Comparison of ENCODE assay signal across 9 mouse cellular contexts in genomic region chr4:141406516-141407299, GRCm38 (mm10). TPM values are rescaled to one million over a fixed set of nuclear protein-coding genes. Genes with fewer than 3 reads are reported as not detected.
DNase-seq lines count a peak whose midpoint lies in the region; ATAC-seq and TF ChIP-seq lines count a peak whose summit lies in the region.
"Had no signal": no experiment of that assay in that cellular context is flagged by ENCODE, and none has a peak within 500 bp of the region (broad histone marks: within the 10 kb centered on the region; RNA-seq: fewer than 3 reads in every experiment).

No protein-coding gene starts in this region.

- H3K9me3 ChIP-seq in limb, embryonic 11.5 days (ENCODE audit: control insufficient read depth, low read length): no peaks in the 10 kb centered on the region
- H3K9me3 ChIP-seq in limb, embryonic 10.5 days (replicated peaks): no peaks in the 10 kb centered on the region
- H3K9me3 ChIP-seq in MEL (replicated peaks; ENCODE audit: insufficient read depth, low read length): no peaks in the 10 kb centered on the region

- ATAC-seq in limb, embryonic 11.5 days (ENCODE audit: insufficient number of reproducible peaks, low FRiP score, low TSS enrichment, low read depth): no peak
- ATAC-seq in megakaryocyte, adult 5-6 weeks (ENCODE audit: poor library complexity, severe bottlenecking): peak; percentile 55; the same call in 1 of the 2 replicates
- ATAC-seq in activated CD4-positive, CD25-positive, alpha-beta regulatory T cell, adult 4 months: no peak

- no peaks in the 10 kb centered on the region for H3K36me3 ChIP-seq in limb, embryonic 11.5 days (ENCODE audit: control insufficient read depth, insufficient read depth, low read length)
- no peaks in the 10 kb centered on the region for H3K36me3 ChIP-seq in limb, embryonic 10.5 days
- H3K36me3 ChIP-seq in MEL (ENCODE audit: control insufficient read depth in 1 of 2, insufficient read depth in 2 of 2, low read length in 2 of 2): no peaks in the 10 kb centered on the region

- H3K27ac ChIP-seq in limb, embryonic 11.5 days (replicated peaks; ENCODE audit: low read depth, low read length): no peak overlapping the region
- H3K27ac ChIP-seq in limb, embryonic 10.5 days: no peak overlapping the region
- no peak overlapping the region for H3K27ac ChIP-seq in MEL (ENCODE audit: control insufficient read depth, low read depth, low read length)

- intact Hi-C loops in heart, postnatal 36 days (cut with DNase I): no loop called here

- TF ChIP-seq CTCF in MEL (IDR thresholded peaks at IDR 0.05 in 2 of 3, conservative IDR thresholded peaks at IDR 0.05 in 1 of 3; ENCODE audit: control insufficient read depth in 1 of 3, insufficient read depth in 1 of 3, low read depth in 2 of 3, low read length in 3 of 3, poor library complexity in 1 of 3, severe bottlenecking in 1 of 3): peak; percentile 44 to 68 (median 47); a peak in 5 of 6 replicates

- H3K9ac ChIP-seq in limb, embryonic 11.5 days (ENCODE audit: low read length): no peak overlapping the region
- H3K9ac ChIP-seq in MEL (ENCODE audit: control insufficient read depth, low read depth, low read length, poor library complexity, severe bottlenecking): no peak overlapping the region

- TF ChIP-seq EP300 in MEL (IDR thresholded peaks at IDR 0.05; ENCODE audit: low read depth in 1 of 2, low read length in 2 of 2): no peak

- TF ChIP-seq RAD21 in MEL (IDR thresholded peaks at IDR 0.05; ENCODE audit: low read depth, low read length): peak; percentile 44

- no peaks in the 10 kb centered on the region for H3K4me1 ChIP-seq in limb, embryonic 11.5 days (ENCODE audit: control insufficient read depth, insufficient read depth, low read length)
- peaks cover 8% of the 10 kb centered on the region for H3K4me1 ChIP-seq in limb, embryonic 10.5 days
- no peaks in the 10 kb centered on the region for H3K4me1 ChIP-seq in MEL (ENCODE audit: control insufficient read depth in 1 of 2, insufficient read depth in 2 of 2, low read length in 2 of 2)

- WGBS in limb, embryonic 11.5 days: 42% methylated on average over 14 of the region's 14 CpGs
- 43% methylated on average over 14 of the region's 14 CpGs for WGBS in limb, embryonic 10.5 days

- H3K27me3 ChIP-seq in limb, embryonic 11.5 days (ENCODE audit: control insufficient read depth, insufficient read depth, low read length): no peaks in the 10 kb centered on the region
- peaks cover 42% of the 10 kb centered on the region for H3K27me3 ChIP-seq in limb, embryonic 10.5 days (ENCODE audit: low read depth, poor library complexity, severe bottlenecking)
- no peaks in the 10 kb centered on the region for H3K27me3 ChIP-seq in MEL (ENCODE audit: control insufficient read depth in 1 of 2, insufficient read depth in 2 of 2, low read length in 2 of 2)

- no peak overlapping the region for H3K4me2 ChIP-seq in limb, embryonic 11.5 days (ENCODE audit: low read depth, severe bottlenecking)

- no peak for TF ChIP-seq POLR2A in MEL (IDR thresholded peaks at IDR 0.05; ENCODE audit: control insufficient read depth in 1 of 2, insufficient read depth in 1 of 2, low read depth in 1 of 2, low read length in 2 of 2, poor library complexity in 1 of 2)

- no peaks in the 10 kb centered on the region for H3K79me2 ChIP-seq in MEL (ENCODE audit: control insufficient read depth, insufficient read depth, low read length, poor library complexity)

- DNase-seq in limb, embryonic 11.5 days (ENCODE audit: low spot score): peak; percentile 54
- no peak for DNase-seq in limb, embryonic 10.5 days (ENCODE audit: low spot score)
- DNase-seq in MEL (ENCODE audit: low read depth, low spot score): peak; percentile 57
- peak; percentile 59 for DNase-seq in embryo, embryonic 10.5 days (ENCODE audit: low spot score)
- peak; percentile 61 to 63 for DNase-seq in heart, postnatal 36 days
- no peak for DNase-seq in frontal cortex, postnatal 10 days (ENCODE audit: low spot score in 2 of 2)

- no peak overlapping the region for H3K4me3 ChIP-seq in limb, embryonic 11.5 days (ENCODE audit: low read depth, low read length)
- no peak overlapping the region for H3K4me3 ChIP-seq in limb, embryonic 10.5 days
- no peak overlapping the region for H3K4me3 ChIP-seq in MEL (ENCODE audit: control insufficient read depth in 1 of 2, insufficient read depth in 1 of 2, low read depth in 2 of 2, low read length in 2 of 2)

TF ChIP-seq in MEL, 35 proteins besides CTCF, POLR2A, EP300 and RAD21:
- no peak for TF ChIP-seq TBP (IDR thresholded peaks at IDR 0.05; ENCODE audit: low read depth, low read length)
- TF ChIP-seq MAZ (IDR thresholded peaks at IDR 0.05; ENCODE audit: low read depth, low read length): no peak
- peak; percentile 74 for TF ChIP-seq SMC3 (IDR thresholded peaks at IDR 0.05; ENCODE audit: low read depth, low read length)
- no peak for TF ChIP-seq RCOR1 (IDR thresholded peaks at IDR 0.05; ENCODE audit: low read depth, low read length)
- no peak for TF ChIP-seq NRF1 (IDR thresholded peaks at IDR 0.05; ENCODE audit: insufficient read depth, low read depth, low read length, poor library complexity, severe bottlenecking)
- peak; percentile 41; the same call in 1 of the 2 replicates for TF ChIP-seq ZC3H11A (IDR thresholded peaks at IDR 0.05; ENCODE audit: low read depth, low read length)
- TF ChIP-seq HCFC1 (IDR thresholded peaks at IDR 0.05; ENCODE audit: low read depth, low read length): no peak
- TF ChIP-seq ZNF384 (IDR thresholded peaks at IDR 0.05; ENCODE audit: low read depth, low read length): no peak
- no peak for TF ChIP-seq NELFE (IDR thresholded peaks at IDR 0.05; ENCODE audit: low read depth, low read length)
- no peak for TF ChIP-seq KAT2A (conservative IDR thresholded peaks at IDR 0.05; ENCODE audit: low read depth, low read length)

RNA-seq across cellular contexts. Expression of gene Clcnka, which starts 8.2 kb away (rescaled TPM):
- 0.21 and 0.33 TPM in 2 replicates for polyA plus RNA-seq in limb, embryonic 11.5 days (2014; fragmentation: Nextera tagmentation; extraction: Ambion mirVana)
- 0.13 and 0.19 TPM in 2 replicates for polyA plus RNA-seq in limb, embryonic 10.5 days (2016; fragmentation: Nextera tagmentation; extraction: Ambion mirVana)
- not detected in 2 replicates for total RNA-seq in MEL (2012; rRNA removed)
- not detected for polyA plus RNA-seq in MEL (2012; ENCODE audit: insufficient read depth in 1 of 2, insufficient read length in 2 of 2, low read depth in 1 of 2, low replicate concordance in 2 of 2, missing spikeins in 1 of 2)
- total RNA-seq in heart, postnatal 36 days (2021): not detected
- total RNA-seq in megakaryocyte, adult 5-6 weeks (2015): not detected in 2 replicates
- total RNA-seq in megakaryocyte, adult 5-6 weeks (2017): not detected in 2 replicates
- polyA plus RNA-seq in activated CD4-positive, CD25-positive, alpha-beta regulatory T cell, adult 4 months (2017; shearing (Covaris generic)): not detected

RNA-seq across cellular contexts. Expression of gene Clcnkb, which starts 9.1 kb away (rescaled TPM):
- polyA plus RNA-seq in limb, embryonic 11.5 days (2014; fragmentation: Nextera tagmentation; extraction: Ambion mirVana): not detected in 2 replicates
- not detected in 2 replicates for polyA plus RNA-seq in limb, embryonic 10.5 days (2016; fragmentation: Nextera tagmentation; extraction: Ambion mirVana)
- total RNA-seq in MEL (2012; rRNA removed): not detected in 2 replicates
- polyA plus RNA-seq in MEL (2012; ENCODE audit: insufficient read depth in 1 of 2, insufficient read length in 2 of 2, low read depth in 1 of 2, low replicate concordance in 2 of 2, missing spikeins in 1 of 2): not detected
- total RNA-seq in heart, postnatal 36 days (2021): 1 to 10 TPM in 1 of 2 experiments, under 1 TPM in 1; 0.38 to 1.0 TPM
- not detected in 2 replicates for total RNA-seq in megakaryocyte, adult 5-6 weeks (2015)
- not detected in 2 replicates for total RNA-seq in megakaryocyte, adult 5-6 weeks (2017)
- not detected for polyA plus RNA-seq in activated CD4-positive, CD25-positive, alpha-beta regulatory T cell, adult 4 months (2017; shearing (Covaris generic))
- polyA plus RNA-seq: embryonic facial prominence, embryonic 14.5 days had no signal

RNA-seq across cellular contexts. Expression of gene Hspb7, which starts 13.9 kb away (rescaled TPM):
- 0.34 and 0.41 TPM in 2 replicates for polyA plus RNA-seq in limb, embryonic 11.5 days (2014; fragmentation: Nextera tagmentation; extraction: Ambion mirVana)
- 0.05 and 0.06 TPM in 2 replicates for polyA plus RNA-seq in limb, embryonic 10.5 days (2016; fragmentation: Nextera tagmentation; extraction: Ambion mirVana)
- not detected in 2 replicates for total RNA-seq in MEL (2012; rRNA removed)
- not detected for polyA plus RNA-seq in MEL (2012; ENCODE audit: insufficient read depth in 1 of 2, insufficient read length in 2 of 2, low read depth in 1 of 2, low replicate concordance in 2 of 2, missing spikeins in 1 of 2)
- 1,000 to 10,000 TPM; 1,173 to 1,191 TPM for total RNA-seq in heart, postnatal 36 days (2021)
- total RNA-seq in megakaryocyte, adult 5-6 weeks (2015): not detected in 2 replicates
- total RNA-seq in megakaryocyte, adult 5-6 weeks (2017): not detected in 2 replicates
- not detected for polyA plus RNA-seq in activated CD4-positive, CD25-positive, alpha-beta regulatory T cell, adult 4 months (2017; shearing (Covaris generic))

RNA-seq across cellular contexts. Expression of gene Srarp, which starts 29.2 kb away (rescaled TPM):
- not detected in 2 replicates for polyA plus RNA-seq in limb, embryonic 11.5 days (2014; fragmentation: Nextera tagmentation; extraction: Ambion mirVana)
- polyA plus RNA-seq in limb, embryonic 10.5 days (2016; fragmentation: Nextera tagmentation; extraction: Ambion mirVana): not detected in 2 replicates
- total RNA-seq in MEL (2012; rRNA removed): not detected in 2 replicates
- polyA plus RNA-seq in MEL (2012; ENCODE audit: insufficient read depth in 1 of 2, insufficient read length in 2 of 2, low read depth in 1 of 2, low replicate concordance in 2 of 2, missing spikeins in 1 of 2): not detected
- 1 to 10 TPM in 1 of 2 experiments, under 1 TPM in 1; 0.67 to 1.6 TPM for total RNA-seq in heart, postnatal 36 days (2021)
- not detected in 2 replicates for total RNA-seq in megakaryocyte, adult 5-6 weeks (2015)
- not detected in 2 replicates for total RNA-seq in megakaryocyte, adult 5-6 weeks (2017)
- polyA plus RNA-seq in activated CD4-positive, CD25-positive, alpha-beta regulatory T cell, adult 4 months (2017; shearing (Covaris generic)): not detected
- polyA plus RNA-seq: embryonic facial prominence, embryonic 14.5 days had no signal

RNA-seq across cellular contexts. Expression of gene Zbtb17, which starts 37.7 kb away (rescaled TPM):
- polyA plus RNA-seq in limb, embryonic 11.5 days (2014; fragmentation: Nextera tagmentation; extraction: Ambion mirVana): 44.2 and 49.2 TPM in 2 replicates
- polyA plus RNA-seq in limb, embryonic 10.5 days (2016; fragmentation: Nextera tagmentation; extraction: Ambion mirVana): 60.6 and 66.5 TPM in 2 replicates
- 32.3 and 36.4 TPM in 2 replicates for total RNA-seq in MEL (2012; rRNA removed)
- 10 to 100 TPM in 1 of 2 experiments, not detected in 1; 63.2 TPM for polyA plus RNA-seq in MEL (2012; ENCODE audit: insufficient read depth in 1 of 2, insufficient read length in 2 of 2, low read depth in 1 of 2, low replicate concordance in 2 of 2, missing spikeins in 1 of 2)
- 10 to 100 TPM; 21.3 to 24.7 TPM for total RNA-seq in heart, postnatal 36 days (2021)
- 12.7 TPM in 2 replicates for total RNA-seq in megakaryocyte, adult 5-6 weeks (2015)
- total RNA-seq in megakaryocyte, adult 5-6 weeks (2017): 12.5 and 19.4 TPM in 2 replicates
- polyA plus RNA-seq in activated CD4-positive, CD25-positive, alpha-beta regulatory T cell, adult 4 months (2017; shearing (Covaris generic)): 10 to 100 TPM; 13.6 to 16.3 TPM

Comparison
In these comparisons a context has a peak if more than half of its experiments do, and no peak if none do; other contexts are left out.
1. DNase-seq: peak in limb, embryonic 11.5 days (single experiment), MEL (single experiment), embryo, embryonic 10.5 days (single experiment) and heart, postnatal 36 days (2 of 2); none in limb, embryonic 10.5 days (single experiment) and frontal cortex, postnatal 10 days (0 of 2).